Mouse (Mus musculus): Measurements from ENCODE around the gene Gm11213. TPM values are rescaled to one million over a fixed set of nuclear protein-coding genes. Genes with fewer than 3 reads are reported as not detected.

The Gm11213 gene
- polyA plus RNA-seq, 1 experiment from 2014 or later, result not detected

- no peak overlapping the region for H3K27ac ChIP-seq
- no peaks in the 10 kb centered on the region for H3K36me3 ChIP-seq
- no peaks in the 10 kb centered on the region for H3K27me3 ChIP-seq
- H3K9me3 ChIP-seq, result no peaks in the 10 kb centered on the region
- no peak overlapping the region for H3K4me3 ChIP-seq
- H3K4me2 ChIP-seq (replicated peaks), result no peak overlapping the region
- H3K4me1 ChIP-seq, result no peaks in the 10 kb centered on the region
- no peak for ATAC-seq (ENCODE audit: low FRiP score, low read depth)
- no peak overlapping the region for H3K9ac ChIP-seq
Measured at GRCm38 (mm10) chr4:63601263-63601662, 3.8 kb downstream of the Gm11213 start.

GRCm38 (mm10) chr4:63600786-63601185 is 4.3 kb downstream of the Gm11213 start:
- Histone ChIP-seq H3K9ac (no peak overlapping the region), H3K27ac (no peak overlapping the region), H3K9me3 (no peaks in the 10 kb centered on the region), H3K27me3 (no peaks in the 10 kb centered on the region), H3K4me2 (replicated peaks) (no peak overlapping the region), H3K4me3 (no peak overlapping the region), H3K4me1 (no peaks in the 10 kb centered on the region), H3K36me3 (no peaks in the 10 kb centered on the region)
- 76% methylated on average over 6 of the region's 6 CpGs for WGBS
- ATAC-seq (ENCODE audit: low FRiP score, low read depth), result no peak

- Histone ChIP-seq H3K27me3 (no peaks in the 10 kb centered on the region), H3K4me3 (no peak overlapping the region), H3K9me3 (no peaks in the 10 kb centered on the region), H3K27ac (no peak overlapping the region), H3K4me2 (replicated peaks) (no peak overlapping the region), H3K9ac (no peak overlapping the region), H3K36me3 (no peaks in the 10 kb centered on the region), H3K4me1 (no peaks in the 10 kb centered on the region)
- WGBS, result 94% methylated on average over 4 of the region's 4 CpGs
- ATAC-seq (ENCODE audit: low FRiP score, low read depth), result no peak
Measured at GRCm38 (mm10) chr4:63596010-63596409, 9.1 kb downstream of the Gm11213 start.

DNA sequence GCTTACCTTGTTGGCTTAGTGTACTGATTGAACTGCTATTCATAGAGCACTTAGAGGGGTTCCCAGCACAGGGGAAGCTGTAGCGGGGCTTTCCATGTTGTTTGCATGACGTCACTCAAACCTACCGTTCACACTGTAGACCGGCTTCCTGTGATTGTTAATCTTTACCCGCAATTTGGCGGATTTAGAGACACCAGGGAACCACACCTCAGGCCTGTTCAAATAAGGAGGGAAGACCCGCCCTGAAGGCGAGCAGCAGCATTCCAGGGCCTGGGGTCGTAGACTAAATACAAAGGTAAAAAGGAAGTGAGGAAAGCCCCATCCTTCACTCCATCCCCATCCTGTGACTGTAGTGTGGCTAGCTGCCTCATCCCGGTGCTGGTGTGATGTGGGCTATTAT is 9.8 kb downstream of the Gm11213 start:
- Histone ChIP-seq H3K4me2 (replicated peaks) (no peak overlapping the region), H3K4me3 (no peak overlapping the region), H3K9ac (no peak overlapping the region), H3K4me1 (no peaks in the 10 kb centered on the region), H3K9me3 (no peaks in the 10 kb centered on the region), H3K36me3 (no peaks in the 10 kb centered on the region), H3K27me3 (no peaks in the 10 kb centered on the region), H3K27ac (no peak overlapping the region)
- no peak for ATAC-seq (ENCODE audit: low FRiP score, low read depth)
- WGBS, result 71% methylated on average over 10 of the region's 10 CpGs

DNA sequence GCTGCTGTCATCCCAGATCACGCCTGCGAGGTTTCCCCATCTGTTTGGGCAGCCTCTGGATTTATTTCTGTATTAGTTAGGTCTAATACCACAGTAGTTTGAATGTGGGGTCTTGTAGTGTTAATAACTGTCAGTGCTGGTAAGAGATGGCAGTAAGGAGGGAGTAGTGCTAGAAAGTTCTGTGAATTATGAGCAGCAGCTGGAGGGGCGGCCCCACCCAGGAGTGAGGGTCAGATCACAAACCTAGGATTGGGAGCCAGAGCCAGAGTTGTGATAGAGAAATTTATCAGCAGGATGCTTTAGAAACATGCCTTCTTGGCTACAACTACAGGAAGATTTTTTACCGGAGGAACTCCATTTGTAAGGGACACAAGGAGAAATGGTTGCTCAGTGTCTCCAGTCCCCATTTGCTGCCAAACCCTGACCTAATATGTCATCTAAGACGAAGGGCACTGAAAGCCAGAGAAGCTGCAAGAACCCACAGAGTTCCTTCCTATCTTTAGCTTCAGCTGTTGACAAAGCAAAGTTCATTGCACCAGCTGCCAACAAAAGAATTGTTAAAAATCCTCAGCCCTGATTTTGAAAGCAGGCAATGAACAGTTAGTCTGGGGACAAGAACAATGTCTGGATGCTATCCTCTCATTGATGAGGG is 10.5 kb downstream of the Gm11213 start:
- no peak overlapping the region for H3K27ac ChIP-seq
- ATAC-seq (ENCODE audit: low FRiP score, low read depth), result 0 out of 2 replicates have a peak, but pooled peaks have one; percentile 32
- no peak overlapping the region for H3K9ac ChIP-seq
- no peaks in the 10 kb centered on the region for H3K4me1 ChIP-seq
- WGBS, result 75% methylated on average over 5 of the region's 5 CpGs
- H3K4me3 ChIP-seq, result no peak overlapping the region
- H3K27me3 ChIP-seq, result no peaks in the 10 kb centered on the region
- no peaks in the 10 kb centered on the region for H3K36me3 ChIP-seq
- no peaks in the 10 kb centered on the region for H3K9me3 ChIP-seq
- no peak overlapping the region for H3K4me2 ChIP-seq (replicated peaks)

DNA sequence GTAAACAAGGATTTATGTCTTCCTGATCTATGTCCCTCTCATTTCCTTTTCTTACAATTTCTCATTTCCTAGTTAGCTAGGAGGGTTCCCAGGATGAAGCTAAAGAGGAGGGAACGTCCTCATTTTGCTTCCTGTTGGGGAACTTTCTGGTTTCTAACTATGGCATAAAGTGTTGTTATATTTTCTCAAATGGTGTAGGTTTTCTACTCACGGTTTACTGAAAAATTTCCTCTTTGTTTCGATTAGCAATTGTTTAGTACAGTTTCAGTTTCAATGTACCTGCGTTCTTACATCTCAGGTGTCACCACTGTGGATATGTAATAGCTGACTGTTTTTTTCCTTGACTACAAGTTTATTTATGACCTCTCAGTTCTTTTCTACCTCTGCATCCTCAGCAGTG is 14.5 kb downstream of the Gm11213 start:
- H3K27ac ChIP-seq, result no peak overlapping the region
- no peak overlapping the region for H3K9ac ChIP-seq
- no peak overlapping the region for H3K4me3 ChIP-seq
- 77% methylated on average over 4 of the region's 4 CpGs for WGBS
- no peaks in the 10 kb centered on the region for H3K9me3 ChIP-seq
- H3K27me3 ChIP-seq, result no peaks in the 10 kb centered on the region
- ATAC-seq (ENCODE audit: low FRiP score, low read depth), result no peak
- H3K4me1 ChIP-seq, result no peaks in the 10 kb centered on the region
- no peak overlapping the region for H3K4me2 ChIP-seq (replicated peaks)
- no peaks in the 10 kb centered on the region for H3K36me3 ChIP-seq

DNA sequence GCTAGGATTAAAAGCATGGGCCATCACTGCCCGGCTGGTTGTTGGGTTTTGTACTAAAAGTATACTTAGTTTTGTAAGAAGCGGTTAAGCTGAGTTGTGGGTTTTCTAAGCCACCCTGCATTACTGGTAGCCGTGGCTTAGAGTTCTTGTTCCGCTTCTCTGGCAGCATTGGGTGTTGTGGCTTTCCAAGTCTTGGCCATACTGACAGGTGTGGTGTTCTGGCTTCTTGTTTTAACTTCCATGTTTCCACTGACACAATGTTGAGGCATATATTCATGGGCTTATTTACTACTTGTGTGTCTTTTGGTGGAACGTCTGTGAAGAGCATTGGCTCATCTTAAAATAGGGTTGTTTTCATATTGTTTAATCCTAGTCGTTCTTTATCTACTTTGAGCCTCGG is 15.1 kb downstream of the Gm11213 start:
- Histone ChIP-seq H3K9me3 (no peaks in the 10 kb centered on the region), H3K4me3 (no peak overlapping the region), H3K4me1 (no peaks in the 10 kb centered on the region), H3K9ac (no peak overlapping the region), H3K36me3 (no peaks in the 10 kb centered on the region), H3K4me2 (replicated peaks) (no peak overlapping the region), H3K27me3 (no peaks in the 10 kb centered on the region), H3K27ac (no peak overlapping the region)
- WGBS, result 84% methylated on average over 7 of the region's 7 CpGs
- ATAC-seq (ENCODE audit: low FRiP score, low read depth), result no peak

DNA sequence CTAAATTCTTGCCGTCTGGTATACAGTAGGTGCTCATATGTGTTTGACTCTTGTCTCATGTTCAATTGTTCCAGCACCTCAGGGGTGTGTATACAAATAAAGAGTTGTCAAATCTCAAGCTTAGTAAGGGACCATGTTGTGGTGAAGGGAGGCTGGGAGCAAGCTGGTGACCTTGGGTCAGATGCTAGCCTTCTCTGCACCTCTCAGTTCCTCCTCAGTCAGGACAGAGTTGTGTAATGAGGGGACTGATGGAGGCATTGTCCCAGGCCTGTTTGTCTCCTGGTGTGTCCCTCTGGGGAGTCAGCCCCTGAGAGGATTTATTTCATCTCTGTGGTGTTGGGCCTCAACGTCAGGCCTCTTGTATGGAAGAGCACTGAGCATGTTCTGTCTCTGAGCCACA is 18.8 kb downstream of the Gm11213 start:
- no peak for ATAC-seq (ENCODE audit: low FRiP score, low read depth)
- Histone ChIP-seq H3K27me3 (no peaks in the 10 kb centered on the region), H3K4me2 (replicated peaks) (no peak overlapping the region), H3K9me3 (no peaks in the 10 kb centered on the region), H3K9ac (no peak overlapping the region), H3K36me3 (peaks cover 6% of the 10 kb centered on the region), H3K4me1 (peaks cover 16% of the 10 kb centered on the region), H3K27ac (no peak overlapping the region), H3K4me3 (no peak overlapping the region)
- WGBS, result 79% methylated on average over 2 of the region's 2 CpGs

DNA sequence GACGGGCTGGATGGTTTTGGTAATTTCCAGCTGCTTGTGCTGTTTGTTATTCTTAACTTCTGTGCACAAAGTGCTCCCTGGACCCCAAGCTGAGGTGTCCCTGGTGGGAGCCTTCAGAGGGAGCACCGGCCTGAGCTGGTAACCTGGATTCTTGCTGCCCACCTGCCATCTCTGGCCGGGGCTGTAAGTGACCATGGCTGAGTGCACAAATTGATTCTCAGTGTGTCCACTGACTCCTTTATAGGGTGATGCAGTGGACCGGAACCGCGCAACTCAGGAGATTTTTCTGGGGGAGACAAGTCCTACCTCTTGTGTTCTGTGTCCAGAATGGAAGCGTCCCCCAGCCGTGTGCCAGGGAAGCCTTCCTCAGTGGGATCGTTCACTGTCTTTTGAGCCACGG is 19.8 kb downstream of the Gm11213 start:
- no peak for ATAC-seq (ENCODE audit: low FRiP score, low read depth)
- 92% methylated on average over 10 of the region's 10 CpGs for WGBS
- Histone ChIP-seq H3K4me2 (replicated peaks) (no peak overlapping the region), H3K9me3 (no peaks in the 10 kb centered on the region), H3K27me3 (no peaks in the 10 kb centered on the region), H3K27ac (no peak overlapping the region), H3K36me3 (peaks cover 6% of the 10 kb centered on the region), H3K9ac (no peak overlapping the region), H3K4me1 (peaks cover 18% of the 10 kb centered on the region), H3K4me3 (no peak overlapping the region)

DNA sequence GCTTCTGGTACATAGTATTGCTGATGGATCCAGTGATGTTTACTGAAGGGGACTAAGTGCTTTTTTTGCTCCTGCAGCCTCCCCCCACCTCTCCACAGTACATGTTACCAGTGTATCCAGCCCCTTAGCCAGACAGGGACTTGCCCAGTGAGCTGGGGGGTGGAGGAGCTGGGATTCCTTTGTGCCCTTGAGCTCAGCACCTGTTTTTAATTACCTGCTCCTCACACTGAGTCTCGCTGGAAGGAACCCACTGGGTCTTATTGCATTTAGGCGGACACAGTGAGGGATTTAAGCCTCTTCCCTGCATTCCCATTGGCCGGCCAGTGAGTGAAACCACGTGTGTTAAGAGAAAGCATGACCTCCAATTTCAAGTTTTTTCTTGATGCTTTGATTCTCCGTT is 22.5 kb downstream of the Gm11213 start:
- WGBS, result 7% methylated on average over 5 of the region's 5 CpGs
- Histone ChIP-seq H3K9me3 (no peaks in the 10 kb centered on the region), H3K36me3 (peaks cover 16% of the 10 kb centered on the region), H3K27me3 (no peaks in the 10 kb centered on the region), H3K4me3 (no peak overlapping the region), H3K4me1 (peaks cover 23% of the 10 kb centered on the region), H3K4me2 (replicated peaks) (0 out of 2 replicates have a peak overlapping the region, but pooled peaks have one; percentile 7), H3K9ac (no peak overlapping the region), H3K27ac (peak overlapping the region; percentile 35; the same call in 1 of the 2 replicates)
- peak; percentile 80 for ATAC-seq (ENCODE audit: low FRiP score, low read depth)

DNA sequence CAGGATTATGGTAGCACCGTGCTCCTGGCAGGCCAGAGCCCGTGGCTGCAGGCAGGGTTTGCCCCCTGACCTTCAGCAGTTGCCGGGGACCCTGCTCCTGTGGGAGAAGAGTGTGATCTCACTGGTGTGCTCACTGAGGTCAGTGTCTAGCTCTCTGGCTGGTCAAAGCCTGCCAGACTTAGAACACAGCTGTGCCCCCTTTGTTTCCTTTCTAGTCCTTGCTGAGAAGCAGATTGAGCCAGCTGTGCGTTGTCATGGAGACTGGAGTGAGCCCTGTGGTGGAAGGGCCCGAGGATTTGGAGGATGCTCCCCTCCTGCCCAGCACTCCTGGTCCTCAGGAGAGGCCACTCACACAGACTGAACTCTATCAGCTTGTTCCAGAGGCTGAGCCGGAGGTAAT is 25.0 kb downstream of the Gm11213 start:
- Histone ChIP-seq H3K9ac (no peak overlapping the region), H3K4me2 (replicated peaks) (no peak overlapping the region), H3K27ac (peak overlapping the region; percentile 52; the same call in 1 of the 2 replicates), H3K4me1 (peaks cover 23% of the 10 kb centered on the region), H3K27me3 (no peaks in the 10 kb centered on the region), H3K4me3 (no peak overlapping the region), H3K9me3 (no peaks in the 10 kb centered on the region), H3K36me3 (peaks cover 21% of the 10 kb centered on the region)
- WGBS, result 41% methylated on average over 6 of the region's 6 CpGs
- peak; percentile 52 for ATAC-seq (ENCODE audit: low FRiP score, low read depth)

DNA sequence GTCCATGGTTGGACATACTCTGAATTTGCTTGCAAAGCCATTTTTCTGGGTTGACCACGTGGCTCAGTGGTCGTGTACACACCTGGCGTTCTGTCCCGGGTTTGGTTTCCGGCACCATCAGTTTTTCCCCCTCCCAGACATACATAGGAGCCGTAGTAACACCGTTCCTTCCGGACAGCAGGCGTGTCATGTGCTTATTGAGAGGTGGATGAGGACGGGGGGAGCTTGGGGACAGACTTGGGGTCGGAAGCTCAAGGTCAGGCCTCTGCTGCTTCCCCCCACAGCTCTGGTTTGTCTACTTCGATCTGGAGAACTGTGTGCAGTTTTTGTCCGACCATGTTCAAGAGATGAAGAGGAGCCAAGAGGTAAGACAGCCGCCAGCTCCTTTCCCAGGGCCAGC is 25.4 kb downstream of the Gm11213 start:
- H3K9me3 ChIP-seq, result no peaks in the 10 kb centered on the region
- peaks cover 23% of the 10 kb centered on the region for H3K4me1 ChIP-seq
- H3K9ac ChIP-seq, result no peak overlapping the region
- WGBS, result 88% methylated on average over 14 of the region's 14 CpGs
- peaks cover 21% of the 10 kb centered on the region for H3K36me3 ChIP-seq
- H3K27ac ChIP-seq, result peak overlapping the region; percentile 52; the same call in 1 of the 2 replicates
- H3K4me3 ChIP-seq, result no peak overlapping the region
- H3K27me3 ChIP-seq, result no peaks in the 10 kb centered on the region
- no peak for ATAC-seq (ENCODE audit: low FRiP score, low read depth)
- H3K4me2 ChIP-seq (replicated peaks), result no peak overlapping the region

GRCm38 (mm10) chr4:63572621-63573020 is 32.4 kb downstream of the Gm11213 start:
- ATAC-seq (ENCODE audit: low FRiP score, low read depth), result no peak
- peaks cover 20% of the 10 kb centered on the region for H3K4me1 ChIP-seq
- 89% methylated on average over 5 of the region's 5 CpGs for WGBS
- H3K4me2 ChIP-seq (replicated peaks), result no peak overlapping the region
- H3K4me3 ChIP-seq, result no peak overlapping the region
- no peak overlapping the region for H3K9ac ChIP-seq
- no peak overlapping the region for H3K27ac ChIP-seq
- no peaks in the 10 kb centered on the region for H3K27me3 ChIP-seq
- peaks cover 25% of the 10 kb centered on the region for H3K36me3 ChIP-seq
- no peaks in the 10 kb centered on the region for H3K9me3 ChIP-seq
